Mouse (Mus musculus) thymus, adult 2 months (tissue): ENCODE data around the gene Ust. TPM values are rescaled to one million over a fixed set of nuclear protein-coding genes. Genes with fewer than 3 reads are reported as not detected.
"Not testable (repeated sequence)": the region's sequence is repeated elsewhere in the genome, so short reads cannot be mapped to it uniquely, and the experiment has no call there.

Experiments used
- DNase-seq: peaks from one replicate; pipeline ENCODE4 v3.0.0; 2021
- H3K27ac ChIP-seq: fragments of 200-500 bp; 2 replicates; pipeline ENCODE4 v1.5.1; 2012; ENCODE audit warnings: low read length, control low read depth; ENCODE audit not compliant: control insufficient read depth, insufficient read depth
- H3K27me3 ChIP-seq: fragments of 200-500 bp; 2 replicates; pipeline ENCODE4 v1.6.1; 2012; ENCODE audit warnings: mild to moderate bottlenecking, low read length, moderate library complexity, mixed read lengths; ENCODE audit not compliant: control insufficient read depth, insufficient read depth
- H3K36me3 ChIP-seq: fragments of 200-500 bp; 2 replicates; pipeline ENCODE4 v1.6.1; 2012; ENCODE audit warnings: mild to moderate bottlenecking, low read length, moderate library complexity; ENCODE audit not compliant: control insufficient read depth, insufficient read depth
- H3K4me1 ChIP-seq: fragments of 200-500 bp; replicated peaks from 2 replicates; pipeline ENCODE4 v1.6.1; 2012; ENCODE audit warnings: low read length; ENCODE audit not compliant: control insufficient read depth, insufficient read depth
- H3K4me3 ChIP-seq: fragments of 200-500 bp; 2 replicates; pipeline ENCODE4 v1.5.1; 2012; ENCODE audit warnings: mild to moderate bottlenecking, low read length, control low read depth, moderate library complexity; ENCODE audit not compliant: control insufficient read depth, insufficient read depth
- CTCF ChIP-seq: fragments of 200-500 bp; IDR thresholded peaks from 2 replicates; pipeline ENCODE4 v1.5.1; 2012; ENCODE audit warnings: mild to moderate bottlenecking, control low read depth, low read length, moderate library complexity, borderline replicate concordance; ENCODE audit not compliant: control insufficient read depth, poor library complexity, insufficient read depth; ENCODE audit errors: extremely low read depth
- POLR2A ChIP-seq: fragments of 200-500 bp; IDR thresholded peaks from 2 replicates; pipeline ENCODE4 v1.6.1; 2012; ENCODE audit warnings: mild to moderate bottlenecking, low read length, control low read depth, moderate library complexity; ENCODE audit not compliant: control insufficient read depth, poor library complexity, insufficient read depth; ENCODE audit errors: extremely low read depth
- WGBS: fragments of 180-500 bp; shearing (Covaris S2); methylation state at CpG from one replicate; pipeline ENCODE4 v1.1.7; 2018; 5-methylcytosine and 5-hydroxymethylcytosine counted together
- polyA plus RNA-seq: library from polyadenylated mRNA; depleted of rRNA; stranded (reverse); fragments of >200 nt; gene quantifications from 2 replicates; pipeline ENCODE4 v1.2.3, GENCODE M21; 2012; rRNA removed

Ust gene
- 2.9 and 3.5 TPM in 2 replicates for polyA plus RNA-seq

DNA sequence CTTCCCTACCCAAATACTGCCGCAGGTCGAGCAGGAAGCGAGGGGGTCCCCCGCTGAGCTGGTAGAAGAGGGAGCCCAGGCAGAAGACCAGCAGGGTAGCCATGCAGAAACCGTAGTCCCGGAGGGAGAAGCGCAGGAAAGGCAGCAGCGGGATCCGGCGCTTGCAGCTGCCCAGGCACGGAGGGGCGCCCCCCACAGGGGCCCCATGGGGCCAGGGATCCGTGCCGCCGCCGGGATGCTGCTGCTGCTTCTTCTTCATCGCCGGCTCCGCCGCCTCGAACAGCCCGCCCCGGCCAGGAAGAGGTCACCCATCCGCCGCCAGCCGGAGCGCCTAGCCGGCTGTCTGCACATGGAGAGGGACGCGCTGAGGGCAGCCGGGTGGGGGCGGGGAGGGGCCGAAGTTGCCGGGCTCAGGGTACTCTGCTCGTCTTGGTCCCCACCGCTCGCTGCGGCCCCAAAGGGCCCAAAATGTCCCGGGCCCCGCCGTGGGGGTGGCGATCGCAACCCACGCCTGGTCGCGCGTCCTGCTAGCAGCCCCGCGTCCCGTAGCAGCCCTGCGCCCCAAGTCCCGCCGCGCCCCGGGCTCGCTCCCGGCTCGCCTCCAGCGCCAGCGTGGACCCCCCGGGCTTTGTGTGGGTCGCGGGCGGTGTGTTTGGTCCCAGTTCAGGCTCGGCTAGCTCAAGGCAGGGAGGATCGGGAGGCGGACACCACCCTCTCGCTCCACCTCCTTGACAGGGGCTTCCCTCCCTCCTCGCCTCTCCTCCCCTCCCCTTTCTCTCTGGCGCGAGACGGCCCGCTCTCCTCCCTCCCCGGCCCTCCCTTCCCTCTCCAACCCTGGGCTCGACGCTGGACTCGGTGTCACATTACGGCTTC lies at the start of gene Ust:
Ust (minus strand) TSS at position 685 of the 873 bp plus-strand sequence.
- Histone ChIP-seq H3K27me3 (no peaks in the 10 kb centered on the region), H3K4me3 (peak within 1 kb of the TSS; percentile 44), H3K4me1 (peaks cover 18% of the 10 kb centered on the region), H3K36me3 (no peaks in the 10 kb centered on the region), H3K27ac (no peak within 1 kb of the TSS)
- DNase-seq: peak; percentile 47
- WGBS: 2% methylated on average over 71 of the region's 78 CpGs
- no peak for TF ChIP-seq POLR2A
- TF ChIP-seq CTCF: peak; percentile 12; the same call in 1 of the 2 replicates

GRCm38 (mm10) chr10:8561366-8561765 lies 42.7 kb upstream of the Ust start:
- 94% methylated on average over 4 of the region's 4 CpGs for WGBS
- no peaks in the 10 kb centered on the region for H3K27me3 ChIP-seq
- no peak overlapping the region for H3K4me3 ChIP-seq
- no peak overlapping the region for H3K27ac ChIP-seq
- no peaks in the 10 kb centered on the region for H3K4me1 ChIP-seq
- no peaks in the 10 kb centered on the region for H3K36me3 ChIP-seq
- TF ChIP-seq CTCF (no peak), POLR2A (no peak)
- DNase-seq: no peak

- not testable (repeated sequence) for H3K27me3 ChIP-seq, H3K4me1 ChIP-seq, H3K36me3 ChIP-seq, H3K27ac ChIP-seq, H3K4me3 ChIP-seq, DNase-seq
- WGBS: 87% methylated on average over 6 of the region's 6 CpGs
Measured at GRCm38 (mm10) chr10:8559566-8559965, 40.9 kb upstream of the Ust start.

DNA sequence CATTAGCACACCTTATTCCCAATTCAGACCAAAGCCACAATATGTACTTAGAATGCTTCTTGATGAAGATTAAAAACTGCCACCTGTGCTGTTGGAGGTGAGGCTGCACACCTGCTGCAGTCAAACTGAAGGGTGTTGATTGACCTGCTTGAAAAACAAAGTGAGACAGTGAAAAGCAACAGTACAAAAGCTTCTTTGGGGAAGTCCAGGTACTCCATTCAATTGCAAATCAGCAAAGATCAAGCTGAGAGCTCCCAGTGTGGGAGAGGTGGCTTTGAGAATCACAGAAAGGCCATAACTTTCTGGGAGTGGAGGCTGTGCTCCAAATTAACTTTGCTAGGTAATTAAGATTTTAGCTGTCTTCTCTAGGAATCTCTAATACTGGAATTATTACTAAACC lies 33.6 kb upstream of the Ust start:
- H3K4me1 ChIP-seq, H3K27ac ChIP-seq, H3K4me3 ChIP-seq, H3K36me3 ChIP-seq, DNase-seq, H3K27me3 ChIP-seq: not testable (repeated sequence)

DNA sequence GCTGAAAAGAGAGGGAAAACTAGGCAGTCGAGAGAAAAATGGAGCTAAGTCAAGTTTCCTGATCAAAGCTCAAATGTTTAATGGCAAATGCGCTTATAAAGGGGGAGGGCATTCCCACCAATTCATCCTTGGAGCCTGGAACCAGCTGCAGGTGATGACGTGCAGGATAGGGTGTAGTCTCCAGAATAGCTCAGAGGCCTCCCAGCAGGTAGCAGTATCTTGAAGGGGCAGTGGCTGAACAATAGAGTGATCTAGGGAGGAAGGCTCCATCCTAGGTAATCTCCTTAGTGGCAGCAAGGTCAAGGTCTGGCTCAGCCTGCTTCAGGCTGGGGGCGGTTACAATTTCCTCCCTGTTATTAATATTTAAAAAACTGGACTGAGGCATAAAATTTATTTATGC lies 33.0 kb upstream of the Ust start:
- H3K36me3 ChIP-seq, H3K4me3 ChIP-seq, H3K27me3 ChIP-seq, H3K27ac ChIP-seq, H3K4me1 ChIP-seq, DNase-seq: not testable (repeated sequence)
- 98% methylated on average over 4 of the region's 4 CpGs for WGBS

DNA sequence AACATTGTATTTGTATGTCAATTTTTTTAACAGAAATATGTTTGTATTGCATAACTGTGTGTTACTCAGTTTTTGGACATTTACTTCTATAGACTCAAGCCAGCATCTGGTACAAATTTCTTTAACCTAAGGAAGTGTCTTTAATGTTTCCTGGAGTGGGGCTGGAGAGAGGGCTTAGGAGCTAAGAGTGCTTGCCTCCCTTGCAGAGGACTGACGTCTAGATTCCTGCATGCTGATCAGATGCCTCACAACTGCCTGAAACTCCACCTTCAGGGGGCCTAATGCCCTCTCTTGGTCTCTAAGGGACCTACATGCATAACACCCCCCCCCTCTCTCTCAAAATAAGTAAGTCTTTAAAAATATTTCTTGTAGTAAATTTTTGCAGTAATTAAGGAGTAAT lies 22.9 kb upstream of the Ust start:
- no peaks in the 10 kb centered on the region for H3K4me1 ChIP-seq
- no peaks in the 10 kb centered on the region for H3K27me3 ChIP-seq
- H3K27ac ChIP-seq: no peak overlapping the region
- WGBS: 29% methylated on average over 1 of the region's 1 CpGs
- TF ChIP-seq CTCF (no peak), POLR2A (no peak)
- DNase-seq: no peak
- H3K4me3 ChIP-seq: no peak overlapping the region
- H3K36me3 ChIP-seq: no peaks in the 10 kb centered on the region

GRCm38 (mm10) chr10:8535445-8535844 lies 16.8 kb upstream of the Ust start:
- H3K4me3 ChIP-seq: no peak overlapping the region
- WGBS: 54% methylated on average over 3 of the region's 3 CpGs
- TF ChIP-seq CTCF: no peak
- TF ChIP-seq POLR2A: no peak

More at GRCm38 (mm10) chr10:8535445-8535844, 16.8 kb upstream of the Ust start:
- no peak overlapping the region for H3K27ac ChIP-seq
- no peaks in the 10 kb centered on the region for H3K27me3 ChIP-seq
- no peak for DNase-seq
- peaks cover 2% of the 10 kb centered on the region; the same call in 1 of the 2 replicates for H3K4me1 ChIP-seq
- H3K36me3 ChIP-seq: no peaks in the 10 kb centered on the region
